Mouse (Mus musculus) thymus, adult 18-20 months (tissue): ENCODE measurements around the gene Cacna1e.

Experiments
- DNase-seq, 2 experiments: peaks; one replicate each; pipeline ENCODE4 v3.0.0; 2022; ENCODE audit warnings: mixed read lengths in 2 of 2

Gene Cacna1e

DNA sequence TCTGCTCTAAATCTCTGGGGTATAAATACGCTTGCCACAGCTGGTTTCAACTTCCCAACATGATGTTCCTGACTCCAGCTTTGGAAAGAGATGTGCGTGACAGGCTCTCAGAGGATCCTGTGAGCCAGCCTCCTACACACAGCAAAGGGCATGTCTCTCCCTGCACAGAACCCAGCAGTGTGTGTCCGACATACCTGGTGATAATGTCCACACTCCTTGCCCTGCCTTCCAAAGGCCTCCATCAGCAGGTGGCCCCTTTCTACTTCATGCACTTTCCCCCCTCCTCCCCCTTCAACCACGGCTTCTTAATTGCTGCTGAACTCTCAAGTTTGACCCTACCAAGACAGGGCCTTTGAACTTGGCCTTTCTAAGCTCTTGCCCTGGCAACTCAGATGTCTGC lies 108.0 kb downstream of the Cacna1e start:
- DNase-seq, result no peak

DNA sequence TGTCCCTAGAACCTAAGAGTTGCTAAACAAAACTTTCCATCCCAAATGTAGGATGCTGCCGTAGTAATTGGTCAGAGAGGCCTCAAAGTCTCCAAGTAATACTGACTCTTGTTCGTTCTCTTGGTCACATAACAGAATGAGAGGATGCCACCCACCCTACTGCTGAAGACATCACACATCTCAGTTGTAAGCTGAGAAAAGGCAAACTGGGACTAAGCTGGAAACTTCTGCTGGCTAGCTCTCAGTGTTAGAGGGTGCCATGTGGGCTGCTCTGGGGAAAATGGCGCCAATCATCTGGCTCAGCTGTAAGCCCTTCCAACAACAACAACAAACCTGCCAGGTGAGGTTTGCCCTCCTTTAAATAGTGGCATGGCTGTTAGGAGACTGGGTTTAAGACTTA lies 109.8 kb downstream of the Cacna1e start:
- DNase-seq, result no peak

DNA sequence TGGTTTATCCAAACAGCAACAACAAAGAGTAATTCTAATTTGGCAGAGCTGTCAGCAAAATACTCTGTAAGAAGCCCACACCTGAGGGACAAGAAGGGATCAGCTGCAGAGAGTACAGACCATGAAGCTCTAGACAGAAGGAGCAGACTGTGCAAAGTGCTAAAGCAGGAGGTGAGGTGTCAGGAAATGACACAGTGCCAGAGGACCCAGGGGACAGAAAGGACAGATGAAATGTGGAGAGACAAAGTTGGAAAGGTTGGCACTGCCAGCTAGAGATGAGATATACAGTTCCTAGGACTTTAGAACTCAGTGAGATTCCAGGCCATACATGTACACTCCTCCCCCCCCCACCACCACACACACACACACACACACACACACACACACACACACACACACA lies 113.2 kb downstream of the Cacna1e start:
- no peak for DNase-seq

DNA sequence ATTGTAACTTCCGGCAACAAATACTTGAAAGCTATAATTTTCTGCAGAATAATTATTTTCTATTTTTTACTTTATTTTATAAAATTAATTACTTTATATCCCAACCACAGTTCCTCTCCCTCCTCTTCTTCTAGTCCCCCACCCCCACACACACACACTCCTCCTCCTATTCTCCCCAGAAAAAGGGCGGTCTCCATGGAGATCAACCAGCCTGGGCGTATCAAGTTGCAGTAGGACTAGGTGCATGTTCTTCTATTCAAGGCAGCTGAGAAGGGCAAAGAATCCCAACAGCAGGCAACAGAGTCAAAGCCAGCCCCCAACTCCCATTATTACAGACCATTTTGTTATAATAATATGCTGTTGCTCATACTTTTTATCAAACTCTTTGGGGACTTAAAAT lies 113.8 kb downstream of the Cacna1e start:
- no peak for DNase-seq

DNA sequence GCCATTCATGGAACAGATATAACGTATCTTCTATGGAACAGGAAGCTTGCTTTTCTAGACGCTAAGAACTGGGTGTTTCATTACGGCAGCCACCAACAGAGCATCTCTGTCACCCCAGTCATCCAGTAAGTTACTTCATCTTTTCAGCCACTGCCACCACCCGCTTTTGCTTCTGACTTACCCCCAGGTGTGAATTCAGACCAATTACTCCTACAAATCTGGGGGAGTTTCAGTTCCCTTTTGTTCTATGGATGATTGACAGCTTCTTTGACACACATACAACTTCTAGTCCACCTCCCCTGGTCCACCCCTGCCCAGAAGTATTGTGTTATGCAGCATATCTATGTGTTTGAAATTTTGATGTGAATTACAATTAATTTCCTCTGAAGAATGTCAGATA lies 121.2 kb downstream of the Cacna1e start:
- no peak for DNase-seq

DNA sequence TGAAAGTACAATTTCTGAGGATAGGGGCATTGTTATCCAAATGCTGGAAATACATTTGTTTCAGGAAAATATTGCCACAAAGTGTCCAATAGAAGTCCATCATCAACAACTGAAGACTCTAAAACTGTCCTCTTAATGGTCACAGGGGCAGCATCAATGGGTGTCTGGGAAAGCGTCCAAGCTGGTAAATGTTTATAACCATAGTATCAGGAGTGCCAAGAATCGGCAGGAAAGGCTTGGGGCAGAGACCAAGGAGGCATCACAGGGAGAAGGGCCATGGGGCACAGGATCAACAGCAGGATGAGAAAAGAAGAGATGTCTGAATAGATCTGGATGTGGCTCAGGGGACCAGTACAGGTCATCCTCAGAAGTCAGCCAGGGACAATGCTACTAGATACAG lies 132.2 kb downstream of the Cacna1e start:
- DNase-seq, result no peak

DNA sequence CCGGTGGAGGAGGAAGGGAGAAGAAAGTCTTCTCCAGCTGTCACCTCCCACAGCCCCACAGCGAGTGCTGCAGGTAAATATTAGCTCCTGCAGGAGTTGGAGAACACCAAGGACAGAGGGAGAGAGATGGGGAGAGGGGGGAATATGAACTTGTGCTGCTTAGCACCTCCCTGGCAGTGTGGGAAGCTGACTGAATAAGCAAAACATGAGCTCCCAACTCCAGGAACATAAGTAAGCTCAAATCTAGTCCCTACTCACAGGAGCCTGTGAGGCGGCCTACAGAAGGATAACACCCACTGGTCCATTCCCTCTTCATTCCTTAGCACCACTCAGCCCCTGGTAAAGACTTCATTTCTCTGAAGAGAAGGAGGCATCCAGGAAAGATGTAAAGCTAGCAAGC lies 135.8 kb downstream of the Cacna1e start:
- no peak for DNase-seq

DNA sequence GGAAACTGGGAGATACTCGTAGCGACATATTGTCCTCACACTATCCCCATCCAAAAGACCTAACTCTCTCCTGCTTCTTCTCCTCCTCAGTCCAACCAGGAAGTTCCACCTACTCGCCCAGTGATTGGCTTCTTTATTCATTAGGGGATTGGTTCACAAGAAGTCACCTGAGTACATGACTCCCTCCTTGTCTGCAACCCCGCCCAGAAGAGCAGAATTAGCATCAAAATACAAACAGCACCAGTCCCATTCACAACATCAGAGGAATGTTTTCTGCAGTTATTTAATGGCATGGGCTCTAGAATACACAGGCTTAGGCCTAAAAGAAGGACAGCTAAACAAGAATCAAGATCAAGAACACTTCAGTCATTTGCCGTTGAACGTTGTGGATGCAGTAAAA lies 139.1 kb downstream of the Cacna1e start:
- DNase-seq, result no peak

DNA sequence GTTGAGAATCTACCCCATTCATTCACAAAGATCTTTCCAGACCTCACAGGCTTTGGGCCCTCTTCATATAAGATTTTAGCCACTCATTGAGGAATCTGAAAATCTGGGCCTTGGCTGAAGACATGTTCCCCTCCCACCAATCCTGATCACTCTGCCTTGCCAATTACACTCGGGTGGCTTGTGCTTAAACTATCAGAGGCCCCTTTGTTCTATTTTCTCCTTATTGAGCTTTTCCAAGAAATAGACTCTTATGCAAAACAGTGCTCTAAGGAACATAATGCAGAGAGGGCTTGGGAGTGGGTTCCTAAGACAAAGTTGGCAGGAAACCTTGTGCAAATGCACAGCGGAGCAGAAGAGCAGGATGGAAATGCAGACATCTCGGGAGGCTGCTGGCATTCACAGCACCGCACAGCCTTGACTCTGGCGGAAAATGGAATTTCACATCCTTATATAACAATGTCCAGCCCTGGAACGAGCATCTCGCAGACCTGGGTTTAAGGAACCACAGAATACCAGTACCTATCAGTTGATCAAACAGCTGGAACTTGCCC lies 153.8 kb downstream of the Cacna1e start:
- no peak for DNase-seq

DNA sequence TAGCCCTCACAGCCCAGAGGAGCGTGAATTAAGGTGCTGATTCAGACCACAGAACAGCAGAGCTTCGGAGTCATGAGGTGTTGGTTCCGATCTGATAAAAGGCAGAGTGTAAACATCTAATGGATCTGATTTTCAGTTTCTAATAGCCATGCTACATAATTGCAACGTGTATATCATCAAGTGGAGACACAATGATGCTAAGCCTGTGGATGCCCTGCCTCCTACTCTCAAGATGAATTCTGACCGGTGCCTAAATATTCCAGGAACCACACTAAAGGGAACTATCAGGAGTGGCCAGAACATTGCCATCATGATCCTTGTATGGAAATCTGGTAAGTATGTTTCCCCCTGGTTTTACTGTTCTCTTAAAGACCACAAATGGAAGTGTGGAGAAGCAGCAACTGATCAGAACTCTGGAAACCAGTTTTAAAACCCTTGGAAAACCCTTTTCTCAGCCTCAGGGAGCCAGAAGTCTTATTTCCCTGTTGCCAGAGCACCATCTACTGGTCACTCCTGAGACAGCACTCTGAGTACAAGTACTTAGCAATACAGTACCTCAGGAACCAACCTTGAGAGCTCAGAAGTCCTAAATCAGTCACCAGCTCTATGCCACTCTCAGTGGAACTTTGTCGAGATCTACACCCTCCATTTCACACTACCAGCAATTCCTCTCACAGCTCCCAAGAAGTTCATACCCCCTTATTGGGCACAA lies 154.9 kb downstream of the Cacna1e start:
- no peak for DNase-seq

DNA sequence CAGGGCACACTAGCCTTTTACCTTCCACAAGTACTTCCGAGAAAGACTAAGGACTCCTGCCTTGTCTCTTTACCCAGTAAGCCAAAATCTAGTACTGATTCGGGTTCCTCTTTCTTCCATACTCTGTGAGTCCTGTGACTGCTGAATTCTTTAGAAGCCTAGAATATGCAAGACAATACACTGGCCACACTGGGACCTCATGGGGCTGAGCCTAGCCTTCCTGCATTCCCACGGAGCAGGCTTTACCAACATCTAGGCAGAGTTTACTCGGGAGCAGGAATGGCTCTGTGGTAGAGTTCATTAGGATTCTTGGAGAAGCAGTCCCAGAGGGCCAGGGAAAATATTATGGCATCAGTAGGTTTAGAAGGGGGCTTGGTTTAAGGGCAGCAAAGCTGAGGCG lies 155.6 kb downstream of the Cacna1e start:
- DNase-seq, result no peak

DNA sequence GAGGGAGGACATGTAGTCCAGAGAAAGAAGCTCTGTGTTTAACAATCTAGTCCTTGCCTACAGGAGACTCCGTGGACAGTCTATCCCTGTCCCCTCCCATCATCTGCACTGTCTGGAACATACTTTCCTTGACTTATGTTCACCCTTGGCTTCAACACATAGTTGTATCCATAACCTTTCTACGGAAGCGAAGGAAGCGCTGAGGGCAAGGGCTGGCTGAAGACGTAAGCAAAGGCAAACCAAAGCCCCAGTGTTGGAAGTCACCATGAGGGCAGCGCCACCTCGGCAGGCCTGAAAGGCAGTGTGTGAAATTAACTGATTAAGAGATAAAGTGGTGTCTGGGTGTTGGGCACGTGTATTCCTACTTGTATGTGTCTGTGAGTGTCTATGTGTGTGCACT lies 156.6 kb downstream of the Cacna1e start:
- no peak for DNase-seq

DNA sequence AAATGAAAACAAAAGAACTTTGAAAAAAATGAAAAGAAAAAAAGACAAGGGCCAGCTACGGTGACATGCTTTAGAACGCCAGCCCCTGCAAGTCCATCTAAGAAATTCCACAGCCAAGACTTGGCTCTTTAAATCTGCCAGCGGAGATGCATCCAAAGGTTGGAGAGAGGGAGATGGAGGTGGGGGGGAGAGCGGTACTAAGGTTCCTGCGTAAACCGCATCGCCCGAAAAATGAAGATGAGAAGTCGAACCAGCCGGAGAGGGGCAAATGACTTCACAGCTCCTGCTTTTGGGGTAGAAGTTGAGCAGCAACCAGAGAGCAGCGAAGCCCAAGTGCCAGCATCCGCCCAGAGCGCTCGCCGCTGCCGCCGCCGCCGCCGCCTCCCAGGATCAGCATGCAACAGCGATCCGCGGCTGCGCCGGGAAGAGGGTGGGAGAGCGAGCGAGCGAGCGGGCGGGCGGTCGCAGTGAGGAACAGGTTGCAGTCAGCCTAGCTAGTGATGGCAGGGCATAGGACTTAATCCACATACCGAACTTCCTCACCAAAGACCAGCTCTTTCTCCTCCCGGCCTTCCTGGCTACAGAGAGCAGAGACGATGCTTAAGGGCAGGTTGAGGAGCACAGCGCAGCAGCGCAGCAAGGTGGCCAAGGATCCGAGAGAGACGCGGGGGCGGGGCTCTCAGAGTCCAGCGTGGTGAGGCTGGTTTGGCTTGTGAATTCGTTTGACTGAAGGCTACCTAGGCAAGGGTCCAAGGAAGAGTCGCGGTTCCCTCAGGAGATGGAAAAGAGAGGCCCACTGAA lies 157.7 kb downstream of the Cacna1e start:
- no peak for DNase-seq

DNA sequence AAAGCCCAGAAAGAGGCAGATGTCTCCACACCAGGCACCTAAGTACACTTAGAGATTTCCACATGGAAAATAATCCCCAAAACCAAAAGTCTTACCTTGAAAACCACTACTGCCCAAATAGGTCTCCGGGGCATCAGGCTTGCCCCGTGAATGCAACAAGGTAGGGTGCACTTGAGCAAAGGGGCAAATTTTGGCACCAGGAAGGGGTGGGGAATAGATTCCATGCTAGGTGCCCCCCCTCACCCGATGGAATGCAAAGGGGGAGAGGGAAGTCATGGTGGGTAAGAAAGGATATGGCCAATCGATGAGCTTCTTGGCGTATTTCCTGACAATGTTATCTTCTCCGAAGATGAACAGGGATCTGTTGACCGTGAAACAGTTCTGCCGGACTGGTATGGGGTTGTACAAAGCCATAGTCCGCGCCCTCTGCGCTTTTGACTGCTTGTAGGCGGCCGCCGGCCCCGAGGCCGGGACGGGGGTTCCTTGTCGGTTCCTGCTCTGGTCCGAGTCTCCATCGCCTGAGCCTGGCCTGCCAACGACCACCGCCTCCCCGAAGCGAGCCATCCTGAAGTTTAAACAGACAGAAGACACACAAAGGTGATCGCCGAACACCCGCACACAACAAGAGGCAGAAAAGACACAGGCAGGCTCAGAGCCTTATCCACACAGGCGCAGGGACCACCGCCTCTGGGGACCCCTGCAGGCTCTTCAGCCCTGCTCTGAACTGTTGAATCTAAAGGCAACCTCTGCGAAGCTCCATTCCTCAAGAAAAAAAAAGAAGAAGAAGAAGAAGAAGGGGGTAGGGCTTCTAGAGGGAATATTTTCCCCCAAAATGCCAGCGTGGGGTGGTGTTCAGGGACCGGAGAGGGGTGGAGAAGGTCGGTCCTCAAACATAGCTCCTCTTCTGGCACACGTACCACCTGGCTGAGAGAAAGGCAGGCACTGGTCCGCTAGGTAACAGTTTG lies 158.7 kb downstream of the Cacna1e start:
- DNase-seq, result no peak

DNA sequence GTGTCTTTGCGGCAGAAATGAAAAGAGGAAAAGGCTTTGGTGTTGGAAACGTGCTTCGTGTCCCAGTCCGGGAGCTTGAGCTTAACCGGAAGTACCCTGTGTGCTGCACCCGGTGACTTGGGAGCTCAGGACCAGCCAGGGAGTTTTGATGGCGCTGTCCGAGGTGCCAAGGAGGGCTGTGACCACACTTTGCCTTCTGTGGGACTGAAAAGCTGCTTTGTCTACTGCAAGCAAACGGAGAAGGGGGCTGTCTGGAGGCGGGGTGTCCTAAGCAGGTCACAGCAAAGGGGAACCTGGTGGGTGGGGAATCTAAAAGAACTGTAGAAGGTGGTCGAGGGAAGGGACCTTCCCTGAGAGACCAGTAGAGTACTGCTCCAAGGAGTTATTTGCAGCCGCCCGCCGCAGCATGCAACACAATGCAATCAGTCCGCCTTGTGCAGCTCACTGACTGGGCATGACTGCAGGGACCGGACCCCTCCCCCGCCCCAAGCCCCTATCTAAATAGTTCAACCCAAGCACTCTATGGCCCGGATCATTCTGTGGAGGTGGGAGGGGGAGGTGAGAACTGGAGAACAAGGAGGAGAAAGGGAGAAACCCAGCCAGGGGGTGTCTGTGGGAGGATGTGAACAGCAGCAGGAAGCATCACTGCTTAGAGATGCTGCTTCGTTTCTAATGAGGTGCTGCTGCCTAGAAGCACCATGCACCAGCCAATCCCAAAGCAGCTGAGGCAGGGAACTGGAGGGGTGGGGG lies 160.6 kb downstream of the Cacna1e start:
- DNase-seq, result no peak

DNA sequence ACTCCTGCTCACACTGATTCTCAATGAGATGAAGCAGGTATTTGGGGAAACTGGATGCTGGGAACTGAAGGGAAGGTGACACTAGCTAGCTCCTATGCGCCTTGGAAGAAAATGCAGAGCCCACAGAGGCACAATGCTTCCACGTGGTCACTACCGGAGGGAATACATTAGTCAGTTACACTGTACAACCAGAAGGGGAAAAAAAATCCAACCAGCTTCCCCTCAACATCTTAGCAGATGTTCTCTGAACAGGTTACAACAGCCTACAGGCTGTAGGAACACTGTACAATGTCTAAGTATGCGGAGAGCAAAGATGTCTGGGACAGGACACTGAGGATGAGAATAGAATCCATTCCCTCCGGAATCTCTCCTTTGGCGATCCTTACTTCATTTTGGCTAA lies 161.2 kb downstream of the Cacna1e start:
- no peak for DNase-seq

DNA sequence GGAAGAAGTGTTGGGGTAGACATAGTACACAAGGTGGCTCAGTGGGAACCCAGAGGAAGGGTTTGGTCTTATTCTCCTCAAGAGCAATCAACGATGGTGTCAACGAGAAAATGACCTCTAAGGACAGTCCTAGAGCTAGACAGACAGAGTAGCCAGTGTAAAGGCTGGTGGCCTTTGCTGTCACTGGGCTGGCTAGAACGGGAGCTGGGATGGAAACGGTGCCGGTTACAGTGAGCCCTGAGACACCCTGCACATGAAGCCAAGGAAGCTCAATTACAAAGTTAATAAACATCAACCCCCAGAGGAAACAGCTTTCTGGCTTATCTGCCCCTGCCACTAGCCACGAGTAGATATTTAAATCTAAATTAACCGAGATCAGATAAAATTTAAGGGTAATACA lies 168.7 kb downstream of the Cacna1e start:
- DNase-seq, result no peak

DNA sequence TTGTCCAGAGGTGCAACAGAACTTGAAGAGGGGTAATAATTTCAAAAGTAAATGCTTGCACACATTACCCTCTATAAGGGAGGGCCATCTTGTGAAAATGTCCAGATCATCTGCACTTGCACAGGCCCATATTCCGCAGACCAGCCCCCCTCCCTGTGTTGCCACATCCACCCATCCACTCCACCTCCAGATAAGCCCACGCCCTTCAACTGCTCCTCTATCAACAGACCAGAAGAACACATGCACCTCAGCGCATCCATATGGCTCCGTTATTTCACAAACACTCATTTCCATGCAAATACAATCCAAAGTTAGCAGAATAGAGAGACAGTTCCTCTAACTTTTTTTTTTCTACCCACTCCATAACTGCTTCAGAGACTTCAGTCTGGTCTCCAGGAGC lies 171.6 kb downstream of the Cacna1e start:
- no peak for DNase-seq

DNA sequence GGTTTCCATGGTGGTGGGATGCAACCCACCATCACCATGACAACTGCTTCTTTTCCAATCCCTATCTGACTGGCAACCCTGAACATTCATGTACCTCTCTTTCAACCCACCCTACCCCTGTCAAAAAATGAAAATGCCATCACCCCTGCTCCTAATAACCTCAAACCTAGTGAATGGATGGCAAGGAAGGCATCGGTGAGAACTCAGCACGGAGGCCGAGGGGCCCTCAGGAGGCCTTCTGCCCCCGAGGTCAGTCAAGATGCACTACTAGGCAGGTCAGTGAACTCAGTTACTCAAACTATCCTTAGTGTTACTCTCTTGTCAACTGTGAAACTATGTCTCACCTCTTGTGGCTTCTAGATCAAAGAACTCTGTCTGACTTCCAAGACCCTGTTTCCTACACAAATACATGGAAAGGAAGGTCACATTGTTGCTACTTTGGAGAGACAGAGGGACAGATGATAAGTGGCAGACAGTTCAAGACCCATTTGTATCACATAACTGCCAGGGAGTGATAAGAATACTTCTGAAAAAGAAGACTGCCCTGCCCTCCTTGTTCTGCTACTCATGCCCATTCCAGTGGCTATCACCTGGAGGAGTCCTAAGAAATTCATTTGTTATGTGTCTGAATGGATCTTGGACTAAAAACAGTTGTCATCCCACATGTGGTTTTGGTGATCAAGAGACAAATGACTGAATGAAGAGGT lies 176.6 kb downstream of the Cacna1e start:
- DNase-seq, result no peak

DNA sequence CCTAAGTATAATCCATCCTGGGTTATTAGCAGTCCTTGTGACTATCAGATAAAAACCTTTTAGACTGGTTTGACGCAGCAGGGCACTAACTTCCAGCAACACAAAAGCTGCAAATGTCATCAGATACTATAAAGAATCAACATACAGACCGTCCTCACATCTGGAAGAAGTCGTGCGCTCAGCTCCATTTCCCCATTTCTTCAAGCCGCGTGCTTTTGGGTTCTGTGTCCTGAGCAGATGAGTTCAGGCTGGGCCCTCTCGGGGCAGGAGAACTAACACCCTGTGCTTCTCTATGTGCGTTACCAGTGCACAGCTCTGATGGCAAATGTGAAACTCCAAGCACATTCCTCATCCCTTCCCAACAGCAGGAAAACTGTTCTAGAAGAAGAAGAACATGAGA lies 177.3 kb downstream of the Cacna1e start:
- no peak for DNase-seq

DNA sequence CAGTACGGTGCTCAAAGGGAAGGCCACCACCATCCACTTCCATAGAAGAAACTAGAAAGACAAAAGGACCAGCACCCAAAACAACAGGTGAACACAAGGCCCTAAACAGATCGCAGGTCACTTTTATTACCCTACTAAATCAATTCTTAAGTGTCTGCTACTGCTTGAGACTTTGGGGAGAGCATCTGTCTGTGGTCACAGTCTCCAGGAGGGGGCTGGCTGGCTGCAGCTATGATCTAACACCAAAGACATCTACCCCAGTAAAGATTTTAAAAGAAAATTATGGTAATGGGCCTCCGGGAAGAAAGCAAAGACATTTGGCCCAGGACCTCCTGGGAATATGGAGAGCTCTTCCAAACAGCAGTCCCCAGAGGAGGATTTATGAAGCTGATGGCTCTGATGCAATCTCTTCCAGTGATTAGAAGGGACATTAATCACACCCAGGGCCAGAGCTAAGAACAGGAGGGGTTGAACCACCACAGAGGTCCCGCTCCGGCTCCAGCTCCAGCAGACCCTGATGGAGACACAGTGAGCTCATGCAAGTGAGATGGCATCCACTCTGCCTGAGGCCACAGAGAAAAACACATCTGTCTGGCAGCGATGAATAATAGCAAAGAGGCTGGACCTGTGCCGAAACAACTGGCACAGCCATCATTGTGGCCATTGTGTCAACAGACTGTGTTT lies 178.3 kb downstream of the Cacna1e start:
- DNase-seq, result no peak
